Mouse (Mus musculus) CH12.LX (cell line): ENCODE measurements around the gene Npcd.

Source experiments
- CHD2 ChIP-seq: IDR thresholded peaks from 2 replicates; pipeline ENCODE4 v1.6.1; 2011; ENCODE audit warnings: low read length, improper control_type of control experiment
- CTCF ChIP-seq, 2 experiments: IDR thresholded peaks in 1 of 2; conservative IDR thresholded peaks in 1 of 2; 2 replicates each; pipeline ENCODE4 v1.5.1; 2011 to 2012; ENCODE audit warnings: low read depth in 2 of 2, low read length in 2 of 2, improper control_type of control experiment in 1 of 2, inconsistent platforms in 1 of 2, mild to moderate bottlenecking in 1 of 2, moderate library complexity in 1 of 2
- EP300 ChIP-seq: IDR thresholded peaks from 2 replicates; pipeline ENCODE4 v1.6.1; 2011; ENCODE audit warnings: low read length, improper control_type of control experiment
- HCFC1 ChIP-seq: IDR thresholded peaks from 2 replicates; pipeline ENCODE4 v1.6.1; 2012; ENCODE audit warnings: low read depth, mild to moderate bottlenecking, inconsistent platforms, low read length, improper control_type of control experiment
- JUND ChIP-seq: conservative IDR thresholded peaks from 2 replicates; pipeline ENCODE4 v1.6.1; 2011; ENCODE audit warnings: low read depth, low read length, improper control_type of control experiment
- KAT2A ChIP-seq: IDR thresholded peaks from 2 replicates; pipeline ENCODE4 v1.6.1; 2012; ENCODE audit warnings: low read length, improper control_type of control experiment, inconsistent platforms; ENCODE audit not compliant: insufficient replicate concordance
- POLR2A ChIP-seq: IDR thresholded peaks from 2 replicates; pipeline ENCODE4 v1.6.1; 2011; ENCODE audit warnings: low read depth, mild to moderate bottlenecking, improper control_type of control experiment, low read length
- RAD21 ChIP-seq: IDR thresholded peaks from 2 replicates; pipeline ENCODE4 v1.6.1; 2011; ENCODE audit warnings: low read depth, mild to moderate bottlenecking, low read length, improper control_type of control experiment, moderate library complexity
- SIN3A ChIP-seq: IDR thresholded peaks from 2 replicates; pipeline ENCODE4 v1.6.1; 2012; ENCODE audit warnings: low read length, improper control_type of control experiment, inconsistent platforms
- TCF12 ChIP-seq: IDR thresholded peaks from 2 replicates; pipeline ENCODE4 v1.6.1; 2014; ENCODE audit warnings: low read depth, mild to moderate bottlenecking, inconsistent platforms, low read length, improper control_type of control experiment
- UBTF ChIP-seq: IDR thresholded peaks from 2 replicates; pipeline ENCODE4 v1.6.1; 2012; ENCODE audit warnings: low read depth, mild to moderate bottlenecking, inconsistent platforms, low read length, improper control_type of control experiment, moderate library complexity
- USF1 ChIP-seq: IDR thresholded peaks from 2 replicates; pipeline ENCODE4 v1.6.1; 2014; ENCODE audit warnings: low read depth, mild to moderate bottlenecking, inconsistent platforms, low read length, improper control_type of control experiment
- ZNF384 ChIP-seq: IDR thresholded peaks from 2 replicates; pipeline ENCODE4 v1.6.1; 2012; ENCODE audit warnings: low read depth, low read length, improper control_type of control experiment, inconsistent platforms

DNA sequence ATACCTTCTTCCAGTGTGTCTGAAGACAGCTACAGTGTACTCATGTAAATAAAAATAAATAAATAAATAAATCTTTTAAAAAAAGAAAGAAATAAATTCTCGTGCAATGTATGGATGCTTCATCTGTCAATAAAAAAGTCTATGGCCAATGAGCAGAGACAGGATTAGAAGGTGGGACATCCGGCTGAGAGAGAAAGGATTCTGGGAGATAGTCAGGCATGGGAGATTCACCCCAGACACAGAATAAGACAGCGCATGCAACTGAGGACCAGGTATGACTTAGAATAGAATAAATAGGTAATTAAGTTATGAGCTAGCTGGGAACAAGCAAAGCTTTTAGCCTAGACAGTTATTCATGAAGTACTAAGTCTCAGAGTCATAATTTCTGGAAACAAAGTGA, 8.9 kb upstream of the Npcd start:
- TF ChIP-seq CHD2 (no peak), POLR2A (no peak), KAT2A (no peak), EP300 (no peak), CTCF (conservative IDR thresholded peaks at IDR 0.05 in 1 of 2, IDR thresholded peaks at IDR 0.05 in 1 of 2; ENCODE audit: low read depth in 2 of 2, low read length in 2 of 2) (no peak), UBTF (no peak), ZNF384 (no peak), USF1 (no peak), HCFC1 (no peak), JUND (no peak), TCF12 (no peak), SIN3A (no peak), RAD21 (no peak)
